Mouse (Mus musculus) liver, postnatal 0 days (tissue): ENCODE data around the gene Vash2.

Experiments used
- CTCF ChIP-seq: sonication (generic); IDR thresholded peaks from 2 replicates; pipeline ENCODE4 v1.5.1; 2016; ENCODE audit warnings: antibody characterized with exemption, low read depth
- EP300 ChIP-seq: IDR thresholded peaks from 2 replicates; pipeline ENCODE4 v1.6.1; 2016; ENCODE audit warnings: antibody characterized with exemption, low read depth, mild to moderate bottlenecking

GRCm38 (mm10) chr1:191023140-191023539 lies 44.0 kb upstream of the Vash2 start:
- TF ChIP-seq CTCF: no peak
- no peak for TF ChIP-seq EP300
